Mouse (Mus musculus) layer of hippocampus, postnatal 10 days (tissue): Measurements from ENCODE around the gene Rab14. TPM values are rescaled to one million over a fixed set of nuclear protein-coding genes. Genes with fewer than 3 reads are reported as not detected.

Experiments used
- DNase-seq, 2 experiments: peaks; one replicate each; pipeline ENCODE4 v3.0.0; 2021; ENCODE audit warnings: low spot score in 2 of 2
- total RNA-seq, 2 experiments: library from RNA; stranded (reverse); gene quantifications; 2 replicates each; pipeline ENCODE4 v1.2.3; 2021

Gene Rab14
- total RNA-seq, 2 experiments from 2014 or later = 229 to 249 TPM

GRCm38 (mm10) chr2:35156985-35157384, 43.9 kb downstream of the Rab14 start:
- DNase-seq = no peak

- DNase-seq = no peak
Observed at GRCm38 (mm10) chr2:35153844-35154554, 46.9 kb downstream of the Rab14 start.

- DNase-seq = no peak
Observed at GRCm38 (mm10) chr2:35153179-35153578, 47.7 kb downstream of the Rab14 start.

- no peak for DNase-seq
Observed at GRCm38 (mm10) chr2:35151303-35151882, 49.5 kb downstream of the Rab14 start.

- DNase-seq = no peak
Observed at GRCm38 (mm10) chr2:35148806-35149205, 52.1 kb downstream of the Rab14 start.

- DNase-seq = no peak
Observed at GRCm38 (mm10) chr2:35141673-35142072, 59.2 kb downstream of the Rab14 start.

- DNase-seq = no peak
Observed at GRCm38 (mm10) chr2:35138576-35138975, 62.3 kb downstream of the Rab14 start.

GRCm38 (mm10) chr2:35133891-35134290, 67.0 kb downstream of the Rab14 start:
- DNase-seq = no peak

- no peak for DNase-seq
Observed at GRCm38 (mm10) chr2:35132662-35133055, 68.3 kb downstream of the Rab14 start.

- DNase-seq = peak; percentile 93
Observed at GRCm38 (mm10) chr2:35131991-35132661, 68.8 kb downstream of the Rab14 start.

GRCm38 (mm10) chr2:35131491-35131890, 69.4 kb downstream of the Rab14 start:
- DNase-seq = no peak

Other genes starting within 250 kb of the Rab14 start
- gene Traf1, start 239.3 kb downstream of the Rab14 start, total RNA-seq = 1 to 10 TPM in 1 of 2 experiments, under 1 TPM in 1; 0.94 to 2.4 TPM
- gene Hc, start 139.7 kb downstream of the Rab14 start, total RNA-seq = under 1 TPM in 1 of 2 experiments, not detected in 1; 0.23 TPM
- gene AI182371, start 99.6 kb downstream of the Rab14 start, total RNA-seq = under 1 TPM in 1 of 2 experiments, not detected in 1; 0.27 TPM
- 10 to 100 TPM; 11.1 to 17.0 TPM for gene Cntrl, start 91.6 kb downstream of the Rab14 start, total RNA-seq
- gene Gsn, start 55.3 kb upstream of the Rab14 start, total RNA-seq = 10 to 100 TPM; 23.9 to 24.2 TPM
- gene Stom, start 135.9 kb upstream of the Rab14 start, total RNA-seq = 1 to 10 TPM; 9.1 to 9.8 TPM
- not detected for gene 4930568D16Rik, start 166.6 kb upstream of the Rab14 start, total RNA-seq
- not detected for gene 4930402F06Rik, start 196.1 kb upstream of the Rab14 start, total RNA-seq